Mouse (Mus musculus) cerebellum, adult (tissue): ENCODE data around the gene Mapk1.

Experiments used
- ATAC-seq: cut with Nextera tagmentation; 2 replicates; pipeline ENCODE4 v1.9.2; 2017; ENCODE audit warnings: mild to moderate bottlenecking, moderate library complexity, mixed read lengths; ENCODE audit not compliant: insufficient number of reproducible peaks, low FRiP score, low TSS enrichment

Mapk1 gene

DNA sequence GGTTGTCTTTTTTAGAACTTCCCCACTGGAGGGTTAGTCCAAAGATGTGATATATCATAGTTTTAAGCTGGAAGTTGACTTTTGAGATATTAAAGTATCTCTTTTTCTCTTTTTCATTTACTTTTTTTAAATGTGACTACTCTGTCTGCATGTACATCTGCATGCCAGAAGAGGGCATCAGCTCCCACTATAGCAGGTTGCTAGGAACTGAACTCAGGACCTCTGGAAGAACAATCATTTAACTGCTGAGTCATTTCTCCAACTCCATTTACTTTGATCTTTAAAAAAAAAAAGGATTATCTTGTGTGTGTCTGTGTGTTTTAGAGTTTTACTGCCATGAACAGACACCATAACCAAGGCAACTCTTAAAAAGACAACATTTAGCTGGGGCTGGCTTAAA, 93.7 kb downstream of the Mapk1 start:
- no peak for ATAC-seq

DNA sequence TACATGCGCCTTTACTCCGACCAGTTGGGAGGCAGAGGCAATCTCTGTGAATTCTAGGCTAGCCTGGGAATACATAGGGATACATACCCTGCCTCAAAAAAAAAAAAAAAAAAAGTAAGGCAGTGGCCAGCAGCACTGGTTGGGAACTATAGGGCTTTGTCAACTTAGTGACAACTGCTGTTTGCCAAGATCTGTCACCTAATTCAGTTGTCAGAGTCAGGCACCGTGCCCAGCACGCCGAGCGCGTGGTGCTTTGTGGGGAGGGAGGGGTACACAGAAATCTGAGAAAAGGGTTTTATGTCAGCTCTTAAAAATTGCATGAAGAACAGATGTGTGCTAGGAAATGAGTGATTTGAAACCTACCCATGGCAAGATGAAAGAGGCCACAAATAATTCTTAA, 94.9 kb downstream of the Mapk1 start:
- no peak for ATAC-seq

DNA sequence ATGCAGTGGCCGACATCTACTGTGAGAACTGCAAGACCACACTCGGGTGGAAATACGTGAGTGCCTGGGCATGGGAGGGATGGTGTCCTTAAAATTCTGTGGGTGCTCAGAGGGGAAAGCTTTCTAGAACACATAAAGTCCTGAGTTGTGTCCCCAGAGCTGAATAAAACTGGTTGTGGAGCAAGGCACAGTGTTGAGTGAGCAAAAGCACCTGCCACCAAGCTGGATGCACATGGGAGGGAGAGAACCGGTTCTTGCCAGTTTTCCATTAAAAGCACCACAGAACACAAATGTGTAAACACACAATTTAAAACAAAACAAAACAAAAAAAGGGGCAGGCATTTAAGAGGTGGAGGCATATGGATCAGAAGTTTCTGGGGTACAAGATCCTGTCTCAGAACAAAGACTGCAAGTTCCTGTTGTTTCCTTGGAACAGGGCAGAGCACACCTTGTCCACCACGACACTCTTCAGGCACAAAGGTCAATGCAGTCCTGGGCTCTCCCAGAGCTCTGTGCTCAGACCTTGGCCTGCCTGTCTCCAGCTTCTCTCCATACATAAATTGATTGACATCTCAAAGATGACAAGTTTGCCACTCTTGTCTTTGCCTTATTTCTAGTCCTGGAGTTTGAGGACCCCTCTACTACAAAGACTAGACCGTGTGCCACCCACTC, 99.1 kb downstream of the Mapk1 start:
- ATAC-seq: no peak

- ATAC-seq: no peak
These were observed 102.5 kb downstream of the Mapk1 start for GRCm38 (mm10) chr16:17085636-17086035.

- no peak for ATAC-seq
These were observed 103.1 kb downstream of the Mapk1 start for GRCm38 (mm10) chr16:17086241-17086640.

GRCm38 (mm10) chr16:17086669-17087193, 103.5 kb downstream of the Mapk1 start:
- no peak for ATAC-seq

DNA sequence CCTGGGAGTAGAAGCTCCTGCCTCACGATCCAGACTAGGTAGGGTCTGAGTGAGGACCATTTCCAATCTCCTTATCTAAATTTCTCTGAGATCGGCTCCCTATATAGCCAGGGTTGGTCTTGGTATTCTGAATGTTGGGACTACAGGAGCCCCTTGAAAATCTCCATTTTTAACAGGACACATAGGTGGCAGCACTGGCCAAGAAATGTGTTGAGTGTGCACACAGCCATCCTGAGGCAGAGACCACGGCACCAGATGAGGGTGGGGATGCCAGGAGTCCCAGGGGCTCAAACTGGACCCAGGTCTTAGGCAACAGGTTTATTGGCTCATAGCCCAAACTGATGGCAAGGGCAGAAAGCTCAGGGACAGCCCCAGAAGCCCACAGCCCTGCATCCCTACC, 105.2 kb downstream of the Mapk1 start:
- no peak for ATAC-seq

DNA sequence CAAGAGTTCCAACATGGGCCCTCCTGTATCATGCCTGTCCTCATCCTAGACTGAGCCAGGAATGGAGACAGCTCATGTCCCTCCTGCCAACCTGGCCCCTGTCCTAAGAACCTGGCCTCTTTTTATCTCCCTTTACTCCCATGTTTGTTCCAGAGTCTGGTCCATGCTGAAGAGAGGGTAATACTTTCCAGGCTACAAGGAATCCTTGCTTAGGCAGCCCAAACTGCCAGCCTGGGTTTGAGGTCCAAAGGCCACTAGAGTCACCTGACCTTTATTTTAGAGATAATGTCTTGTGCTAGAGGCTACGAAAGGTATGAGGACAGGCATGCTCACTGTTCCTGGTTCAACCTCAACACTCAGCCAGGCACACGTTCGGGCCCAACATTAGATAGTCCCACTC, 113.8 kb downstream of the Mapk1 start:
- ATAC-seq: no peak
